Mouse (Mus musculus) liver, adult 2 months (tissue): ENCODE data around the gene Celf2. TPM values are rescaled to one million over a fixed set of nuclear protein-coding genes. Genes with fewer than 3 reads are reported as not detected.
"Not testable (repeated sequence)": the region's sequence is repeated elsewhere in the genome, so short reads cannot be mapped to it uniquely, and the experiment has no call there.

Source experiments
- DNase-seq: peaks from one replicate; pipeline ENCODE4 v3.0.0-alpha.2; 2011; ENCODE audit warnings: low read depth, low spot score; ENCODE audit errors: extremely low read depth
- H3K27ac ChIP-seq: fragments of 200-500 bp; replicated peaks from 2 replicates; pipeline ENCODE4 v1.5.1; 2012; ENCODE audit warnings: low read depth, mild to moderate bottlenecking, control low read depth, inconsistent platforms, low read length; ENCODE audit not compliant: insufficient read depth
- H3K27me3 ChIP-seq: fragments of 200-500 bp; 2 replicates; pipeline ENCODE4 v1.6.1; 2012; ENCODE audit warnings: mild to moderate bottlenecking, moderate library complexity, low read length, inconsistent platforms; ENCODE audit not compliant: control insufficient read depth, insufficient read depth
- H3K36me3 ChIP-seq: fragments of 200-500 bp; 2 replicates; pipeline ENCODE4 v1.6.1; 2012; ENCODE audit warnings: low read length, inconsistent platforms; ENCODE audit not compliant: control insufficient read depth, insufficient read depth
- H3K4me1 ChIP-seq: fragments of 200-500 bp; 2 replicates; pipeline ENCODE4 v1.6.1; 2011; ENCODE audit warnings: low read length; ENCODE audit not compliant: control insufficient read depth, insufficient read depth
- H3K4me3 ChIP-seq: fragments of 200-500 bp; 2 replicates; pipeline ENCODE4 v1.5.1; 2011; ENCODE audit warnings: low read depth, mild to moderate bottlenecking, control low read depth, low read length, moderate library complexity; ENCODE audit not compliant: insufficient read depth
- H3K79me2 ChIP-seq: fragments of 200-500 bp; 2 replicates; pipeline ENCODE4 v1.6.1; 2012; ENCODE audit warnings: inconsistent platforms, mild to moderate bottlenecking, low read length, moderate library complexity; ENCODE audit not compliant: control insufficient read depth, insufficient read depth
- H3K9ac ChIP-seq: fragments of 200-500 bp; 2 replicates; pipeline ENCODE4 v1.6.1; 2012; ENCODE audit warnings: low read depth, mild to moderate bottlenecking, control low read depth, inconsistent platforms, low read length
- CTCF ChIP-seq: fragments of 200-500 bp; IDR thresholded peaks from 2 replicates; pipeline ENCODE4 v1.5.1; 2011; ENCODE audit warnings: low read depth, low read length, control low read depth
- POLR2A ChIP-seq: fragments of 200-500 bp; IDR thresholded peaks from 2 replicates; pipeline ENCODE4 v1.6.1; 2011; ENCODE audit warnings: low read length, control low read depth; ENCODE audit not compliant: insufficient read depth; ENCODE audit errors: extremely low read depth
- WGBS: fragments of 180-500 bp; shearing (Covaris S2); methylation state at CpG from one replicate; pipeline ENCODE4 v1.1.7; 2018; 5-methylcytosine and 5-hydroxymethylcytosine counted together
- polyA plus RNA-seq: library from polyadenylated mRNA; depleted of rRNA; stranded (reverse); fragments of >200 nt; gene quantifications from 2 replicates; pipeline ENCODE4 v1.2.3, GENCODE M21; 2012
- total RNA-seq: library from RNA; depleted of rRNA; stranded (reverse); fragments of >200 nt; gene quantifications from 2 replicates; pipeline ENCODE4 v1.2.3, GENCODE M21; 2014

Gene Celf2
- total and polyA plus RNA-seq, 2 experiments = 2.9 to 4.7 TPM

DNA sequence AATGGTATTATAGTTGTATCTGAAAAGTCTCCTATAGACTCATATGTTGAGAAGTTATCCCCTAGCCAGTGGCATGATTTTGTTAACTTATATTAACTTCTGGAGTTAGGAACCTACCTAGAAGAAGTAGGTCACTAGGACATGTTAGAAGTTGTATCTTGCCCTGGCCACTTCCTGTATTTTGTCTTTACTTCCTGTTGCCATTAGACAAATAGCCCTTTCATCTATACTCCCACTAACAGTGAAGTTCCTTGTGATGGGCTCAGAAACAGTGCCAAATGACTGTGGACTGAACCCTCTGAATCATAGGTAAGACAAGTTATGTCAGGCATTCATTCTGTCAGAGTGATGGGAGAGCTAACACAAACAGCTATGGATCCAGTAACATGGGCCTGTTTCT lies 926.7 kb downstream of the Celf2 start:
- no peak overlapping the region for H3K4me3 ChIP-seq
- TF ChIP-seq POLR2A (no peak), CTCF (no peak)
- no peak for DNase-seq

DNA sequence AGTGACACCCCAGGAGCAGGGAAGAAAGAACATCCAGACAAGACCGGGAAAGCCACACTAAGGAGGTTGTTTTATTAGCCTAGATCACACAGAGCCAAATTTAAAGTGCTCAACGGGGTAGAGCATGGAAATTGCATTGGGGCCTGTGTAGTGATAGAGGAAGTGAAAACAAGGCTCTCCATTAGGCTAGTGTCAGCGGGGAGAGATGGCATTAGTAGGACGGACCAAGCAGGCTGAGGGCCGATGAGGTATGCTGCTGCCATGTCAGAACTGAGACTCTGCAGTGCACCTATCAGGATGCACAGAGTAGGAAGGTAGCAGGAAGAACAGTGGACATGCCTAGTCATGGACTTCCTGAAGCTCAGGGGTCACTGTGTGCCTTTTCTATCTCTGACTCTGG lies 929.3 kb downstream of the Celf2 start:
- H3K9ac ChIP-seq = no peak overlapping the region
- no peak for DNase-seq
- H3K4me1 ChIP-seq = no peaks in the 10 kb centered on the region
- H3K36me3 ChIP-seq = no peaks in the 10 kb centered on the region; the same call in 1 of the 2 replicates
- TF ChIP-seq CTCF = no peak
- TF ChIP-seq POLR2A = no peak
- WGBS = 89% methylated on average over 5 of the region's 5 CpGs
- H3K4me3 ChIP-seq = no peak overlapping the region
- H3K79me2 ChIP-seq = no peaks in the 10 kb centered on the region
- H3K27ac ChIP-seq = no peak overlapping the region
- no peaks in the 10 kb centered on the region for H3K27me3 ChIP-seq

More for the DNA sequence above, 926.7 kb downstream of the Celf2 start:
- no peak overlapping the region for H3K9ac ChIP-seq
- no peaks in the 10 kb centered on the region for H3K79me2 ChIP-seq
- no peaks in the 10 kb centered on the region; the same call in 1 of the 2 replicates for H3K36me3 ChIP-seq
- H3K4me1 ChIP-seq = no peaks in the 10 kb centered on the region
- no peak overlapping the region for H3K27ac ChIP-seq
- H3K27me3 ChIP-seq = no peaks in the 10 kb centered on the region

DNA sequence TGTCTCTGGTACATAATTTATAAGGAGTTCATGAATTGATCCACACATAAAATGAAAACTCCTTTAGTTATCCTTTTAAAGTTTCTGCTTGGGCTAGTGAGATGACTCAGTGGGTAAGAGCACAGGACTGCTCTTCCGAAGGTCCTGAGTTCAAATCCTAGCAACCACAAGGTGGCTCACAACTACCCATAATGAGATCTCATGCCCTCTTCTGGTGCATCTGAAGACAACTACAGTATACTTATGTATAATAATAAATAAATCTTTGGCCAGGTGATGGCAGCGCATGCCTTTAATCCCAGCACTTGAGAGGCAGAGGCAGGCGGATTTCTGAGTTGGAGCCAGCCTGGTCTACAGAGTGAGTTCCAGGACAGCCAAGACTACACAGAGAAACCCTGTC lies 934.0 kb downstream of the Celf2 start:
- not testable (repeated sequence) for H3K9ac ChIP-seq, H3K27me3 ChIP-seq, DNase-seq, H3K4me3 ChIP-seq, H3K27ac ChIP-seq, H3K4me1 ChIP-seq, H3K36me3 ChIP-seq, H3K79me2 ChIP-seq
- WGBS = 97% methylated on average over 3 of the region's 3 CpGs

DNA sequence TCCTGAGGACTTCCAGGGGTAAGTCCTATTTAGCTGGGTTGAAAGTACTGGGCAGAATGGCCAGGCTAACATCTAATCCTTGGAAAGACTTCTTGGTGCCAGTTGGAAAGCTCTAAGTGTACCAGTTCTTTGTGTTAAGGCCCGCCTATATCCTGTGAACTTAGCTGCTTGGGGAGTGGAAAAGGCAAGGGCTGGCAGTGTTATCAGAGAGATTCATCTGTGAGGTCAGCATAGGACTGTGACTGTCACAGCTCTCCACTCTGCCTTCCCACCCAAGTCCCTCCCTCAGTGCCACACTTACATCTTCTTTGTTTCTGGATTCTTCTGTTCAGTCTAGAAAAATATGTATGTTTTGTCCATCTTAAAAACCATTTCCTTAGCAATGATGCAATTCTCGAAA lies 935.7 kb downstream of the Celf2 start:
- WGBS = 90% methylated on average over 2 of the region's 2 CpGs
- Histone ChIP-seq H3K79me2 (no peaks in the 10 kb centered on the region), H3K4me3 (no peak overlapping the region), H3K27ac (no peak overlapping the region), H3K36me3 (no peaks in the 10 kb centered on the region), H3K9ac (no peak overlapping the region), H3K4me1 (no peaks in the 10 kb centered on the region), H3K27me3 (no peaks in the 10 kb centered on the region)
- TF ChIP-seq POLR2A (no peak), CTCF (no peak)
- DNase-seq = no peak

DNA sequence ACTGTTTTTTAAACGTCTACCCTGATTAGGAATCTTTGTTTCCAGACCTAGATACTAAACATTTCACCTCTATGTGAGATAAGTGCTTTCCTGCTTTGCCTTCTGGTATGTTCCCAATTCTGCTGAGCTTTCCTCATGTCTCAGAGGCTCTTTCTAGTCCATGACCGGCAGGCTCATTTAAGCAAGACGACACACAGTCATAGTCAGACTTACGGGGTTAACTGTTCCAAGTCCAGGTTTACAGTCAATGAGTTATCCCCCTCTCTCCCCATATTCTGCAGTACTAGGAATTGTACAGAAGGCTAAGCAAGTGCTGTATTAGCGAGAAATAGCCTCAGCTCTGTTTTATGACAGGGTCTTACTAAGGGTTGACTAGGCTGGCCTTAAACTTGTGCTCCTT lies 936.4 kb downstream of the Celf2 start:
- no peak overlapping the region for H3K4me3 ChIP-seq
- DNase-seq = no peak
- H3K27me3 ChIP-seq = no peaks in the 10 kb centered on the region
- WGBS = 82% methylated on average over 5 of the region's 5 CpGs
- no peaks in the 10 kb centered on the region for H3K79me2 ChIP-seq
- H3K9ac ChIP-seq = no peak overlapping the region
- H3K4me1 ChIP-seq = no peaks in the 10 kb centered on the region
- TF ChIP-seq CTCF = no peak
- no peak for TF ChIP-seq POLR2A
- H3K36me3 ChIP-seq = no peaks in the 10 kb centered on the region
- H3K27ac ChIP-seq = no peak overlapping the region

DNA sequence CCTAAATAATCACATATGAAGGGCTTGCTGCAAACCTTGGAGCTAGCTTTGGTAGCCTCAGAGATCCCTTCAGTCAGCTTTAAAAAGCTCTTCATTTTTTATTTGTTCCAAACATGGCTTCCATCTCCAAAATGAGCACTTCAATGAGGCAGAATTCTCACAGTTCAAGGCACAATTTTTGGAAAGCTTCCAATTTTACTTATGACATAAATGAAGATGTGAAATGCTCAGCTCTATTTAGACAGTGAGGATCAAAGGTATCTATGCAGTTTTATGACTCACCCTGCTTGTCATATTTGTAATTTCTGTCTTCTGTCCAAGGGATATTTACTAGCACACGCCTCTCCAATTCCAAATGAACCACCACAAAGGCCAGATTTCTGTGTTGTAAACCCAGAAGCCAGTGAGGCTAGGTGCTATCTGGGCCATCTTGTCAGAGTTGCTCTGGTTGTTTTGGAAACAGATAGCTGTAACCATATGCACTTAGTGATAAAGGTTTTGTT lies 940.3 kb downstream of the Celf2 start:
- H3K4me1 ChIP-seq = no peaks in the 10 kb centered on the region
- no peaks in the 10 kb centered on the region for H3K36me3 ChIP-seq
- H3K27ac ChIP-seq = no peak overlapping the region
- H3K4me3 ChIP-seq = no peak overlapping the region
- H3K9ac ChIP-seq = no peak overlapping the region
- H3K27me3 ChIP-seq = no peaks in the 10 kb centered on the region
- TF ChIP-seq POLR2A = no peak
- no peak for TF ChIP-seq CTCF
- 82% methylated on average over 1 of the region's 1 CpGs for WGBS
- no peak for DNase-seq
- no peaks in the 10 kb centered on the region for H3K79me2 ChIP-seq
